Mouse (Mus musculus): Measurements from ENCODE around the gene Pkd1l2.

- no peak for TF ChIP-seq POLR2A (IDR thresholded peaks at IDR 0.05; ENCODE audit: insufficient read depth, low read depth, low read length)
- TF ChIP-seq CTCF (IDR thresholded peaks at IDR 0.05; ENCODE audit: insufficient read depth, low read depth, low read length): no peak
These were observed 804 bp upstream of the Pkd1l2 start for GRCm38 (mm10) chr8:117082947-117083559.

Measured in olfactory bulb, adult 2 months (tissue).